ENCODE assay signal across 11 mouse cellular contexts in the genomic region with DNA sequence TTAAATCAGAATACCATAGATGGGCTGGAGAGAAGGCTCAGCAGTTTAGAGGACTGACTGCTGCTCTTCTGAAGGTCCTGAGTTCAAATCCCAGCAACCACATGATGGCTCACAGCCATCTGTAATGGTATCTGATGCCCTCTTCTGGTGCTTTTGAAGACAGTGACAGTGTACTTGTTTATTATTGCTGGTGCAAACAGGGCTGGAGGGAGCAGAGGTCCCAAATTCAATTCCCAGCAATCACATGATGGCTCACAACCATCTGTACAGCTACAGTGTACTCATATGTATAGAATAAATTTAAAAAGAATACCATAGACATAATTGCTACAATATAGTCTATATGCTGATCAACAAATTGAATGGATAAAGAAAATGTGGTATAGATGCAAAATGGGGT. TPM values are rescaled to one million over a fixed set of nuclear protein-coding genes. Genes with fewer than 3 reads are reported as not detected.
A peak's percentile ranks its signal among the peaks of the same experiment; 100 is the strongest.
DNase-seq lines count a peak whose midpoint lies in the region; ATAC-seq and TF ChIP-seq lines count a peak whose summit lies in the region.
"Had no signal": no experiment of that assay in that cellular context is flagged by ENCODE, and none has a peak within 500 bp of the region (broad histone marks: within the 10 kb centered on the region; RNA-seq: fewer than 3 reads in every experiment).

No protein-coding gene starts in this region.

- no peaks in the 10 kb centered on the region for H3K27me3 ChIP-seq in hindbrain, embryonic 14.5 days (ENCODE audit: control insufficient read depth, insufficient read depth, low read length)
- no peaks in the 10 kb centered on the region for H3K27me3 ChIP-seq in hindbrain, embryonic 11.5 days (ENCODE audit: control insufficient read depth, insufficient read depth, low read length)
- no peaks in the 10 kb centered on the region for H3K27me3 ChIP-seq in lung, postnatal 0 days (replicated peaks; ENCODE audit: insufficient read depth, low read length)
- H3K27me3 ChIP-seq in ES-Bruce4 (ENCODE audit: control insufficient read depth, insufficient read depth, low read length, poor library complexity, severe bottlenecking) = no peaks in the 10 kb centered on the region
- no peaks in the 10 kb centered on the region for H3K27me3 ChIP-seq in liver, embryonic 15.5 days
- H3K27me3 ChIP-seq: forebrain, embryonic 12.5 days; heart, embryonic 15.5 days; kidney, embryonic 15.5 days had no signal

- peak overlapping the region; percentile 54 for H3K4me2 ChIP-seq in hindbrain, embryonic 14.5 days (replicated peaks)
- no peak overlapping the region for H3K4me2 ChIP-seq in hindbrain, embryonic 11.5 days (replicated peaks; ENCODE audit: low read depth, low read length)
- H3K4me2 ChIP-seq in lung, postnatal 0 days (replicated peaks; ENCODE audit: low read depth, low read length) = no peak overlapping the region
- H3K4me2 ChIP-seq in liver, embryonic 15.5 days = peak overlapping the region; percentile 80; the same call in 1 of the 2 replicates

- DNase-seq in hindbrain, embryonic 14.5 days (ENCODE audit: low spot score) = no peak
- DNase-seq in hindbrain, embryonic 11.5 days (ENCODE audit: low spot score) = no peak
- DNase-seq in lung, postnatal 0 days (ENCODE audit: low spot score) = no peak
- no peak for DNase-seq in lung, postnatal 14 days
- no peak for DNase-seq in natural killer cell, adult 2 months (ENCODE audit: low spot score in 2 of 2)
- no peak for DNase-seq in right cerebral cortex, postnatal 10 days (ENCODE audit: low spot score in 2 of 2)

- TF ChIP-seq EP300 in lung, postnatal 0 days (IDR thresholded peaks at IDR 0.05) = no peak
- no peak for TF ChIP-seq EP300 in ES-Bruce4 (IDR thresholded peaks at IDR 0.05; ENCODE audit: insufficient read depth, low read depth, low read length)

- peaks cover 5% of the 10 kb centered on the region; the same call in 1 of the 2 replicates for H3K4me1 ChIP-seq in hindbrain, embryonic 14.5 days (replicated peaks; ENCODE audit: control insufficient read depth, insufficient read depth, low read length)
- H3K4me1 ChIP-seq in hindbrain, embryonic 11.5 days (replicated peaks; ENCODE audit: control insufficient read depth, insufficient read depth, low read length) = no peaks in the 10 kb centered on the region
- H3K4me1 ChIP-seq in lung, postnatal 0 days (ENCODE audit: insufficient read depth, low read depth, low read length) = no peaks in the 10 kb centered on the region
- no peaks in the 10 kb centered on the region for H3K4me1 ChIP-seq in ES-Bruce4 (ENCODE audit: control insufficient read depth, insufficient read depth, low read length)
- H3K4me1 ChIP-seq in liver, embryonic 15.5 days (replicated peaks) = peaks cover 39% of the 10 kb centered on the region

- H3K9me3 ChIP-seq in hindbrain, embryonic 14.5 days (ENCODE audit: control insufficient read depth, low read length) = no peaks in the 10 kb centered on the region
- H3K9me3 ChIP-seq in hindbrain, embryonic 11.5 days (ENCODE audit: control insufficient read depth, low read length) = no peaks in the 10 kb centered on the region
- H3K9me3 ChIP-seq in lung, postnatal 0 days (ENCODE audit: low read length) = no peaks in the 10 kb centered on the region
- H3K9me3 ChIP-seq in ES-Bruce4 (replicated peaks; ENCODE audit: control insufficient read depth, insufficient read depth, low read length, poor library complexity, severe bottlenecking) = no peaks in the 10 kb centered on the region
- H3K9me3 ChIP-seq in liver, embryonic 15.5 days (replicated peaks) = no peaks in the 10 kb centered on the region
- H3K9me3 ChIP-seq: forebrain, embryonic 12.5 days; heart, embryonic 15.5 days; kidney, embryonic 15.5 days had no signal

- no peak overlapping the region; the same call in 1 of the 2 replicates for H3K9ac ChIP-seq in hindbrain, embryonic 14.5 days
- H3K9ac ChIP-seq in hindbrain, embryonic 11.5 days (ENCODE audit: low read depth, low read length) = no peak overlapping the region
- H3K9ac ChIP-seq in lung, postnatal 0 days (replicated peaks; ENCODE audit: low read depth) = no peak overlapping the region
- peak overlapping the region; percentile 53; the same call in 1 of the 2 replicates for H3K9ac ChIP-seq in ES-Bruce4 (ENCODE audit: low read depth, poor library complexity, severe bottlenecking)
- H3K9ac ChIP-seq in liver, embryonic 15.5 days = no peak overlapping the region; the same call in 1 of the 2 replicates

- H3K4me3 ChIP-seq in hindbrain, embryonic 14.5 days (replicated peaks; ENCODE audit: low read length) = no peak overlapping the region
- H3K4me3 ChIP-seq in hindbrain, embryonic 11.5 days (ENCODE audit: low read depth, low read length) = no peak overlapping the region
- H3K4me3 ChIP-seq in lung, postnatal 0 days (ENCODE audit: low read depth, low read length) = no peak overlapping the region
- no peak overlapping the region for H3K4me3 ChIP-seq in ES-Bruce4 (ENCODE audit: low read depth, low read length)
- no peak overlapping the region for H3K4me3 ChIP-seq in liver, embryonic 15.5 days (replicated peaks)

- H3K36me3 ChIP-seq in hindbrain, embryonic 14.5 days (replicated peaks; ENCODE audit: control insufficient read depth, insufficient read depth) = no peaks in the 10 kb centered on the region
- H3K36me3 ChIP-seq in hindbrain, embryonic 11.5 days (ENCODE audit: control insufficient read depth, insufficient read depth, low read length) = no peaks in the 10 kb centered on the region
- H3K36me3 ChIP-seq in lung, postnatal 0 days (ENCODE audit: insufficient read depth, low read length) = no peaks in the 10 kb centered on the region
- no peaks in the 10 kb centered on the region for H3K36me3 ChIP-seq in ES-Bruce4 (ENCODE audit: control insufficient read depth, insufficient read depth, low read length, poor library complexity, severe bottlenecking)
- H3K36me3 ChIP-seq in liver, embryonic 15.5 days (replicated peaks) = no peaks in the 10 kb centered on the region
- H3K36me3 ChIP-seq: forebrain, embryonic 12.5 days; heart, embryonic 15.5 days; kidney, embryonic 15.5 days had no signal

- ATAC-seq in hindbrain, embryonic 14.5 days (ENCODE audit: low FRiP score) = no peak
- no peak for ATAC-seq in hindbrain, embryonic 11.5 days (ENCODE audit: low FRiP score)
- no peak for ATAC-seq in lung, postnatal 0 days
- ATAC-seq in liver, embryonic 15.5 days (ENCODE audit: insufficient read depth) = no peak

- 0 out of 2 replicates have a peak, but pooled peaks have one; percentile 16 for TF ChIP-seq CTCF in lung, postnatal 0 days (IDR thresholded peaks at IDR 0.05)
- TF ChIP-seq CTCF in ES-Bruce4 (IDR thresholded peaks at IDR 0.05; ENCODE audit: low read depth, low read length) = no peak

- no peak overlapping the region; the same call in 1 of the 2 replicates for H3K27ac ChIP-seq in hindbrain, embryonic 14.5 days
- no peak overlapping the region for H3K27ac ChIP-seq in hindbrain, embryonic 11.5 days (ENCODE audit: low read depth, low read length)
- H3K27ac ChIP-seq in lung, postnatal 0 days (ENCODE audit: low read length) = no peak overlapping the region
- no peak overlapping the region for H3K27ac ChIP-seq in ES-Bruce4 (ENCODE audit: insufficient read depth, low read length)
- H3K27ac ChIP-seq in liver, embryonic 15.5 days (replicated peaks) = 0 out of 2 replicates have a peak overlapping the region, but pooled peaks have one; percentile 14

- TF ChIP-seq POLR2A in ES-Bruce4 (IDR thresholded peaks at IDR 0.05; ENCODE audit: insufficient read depth, low read length) = no peak

RNA-seq across cellular contexts. Expression of a gene that starts 42.6 kb away (rescaled TPM):
- polyA plus RNA-seq in hindbrain, embryonic 14.5 days (2014; fragmentation: Nextera tagmentation; extraction: Ambion mirVana) = 0.72 and 1.1 TPM in 2 replicates
- polyA plus RNA-seq in hindbrain, embryonic 11.5 days (2014; fragmentation: Nextera tagmentation; extraction: Ambion mirVana) = 0.35 TPM in 1 of 2 replicates, not detected in the other
- polyA plus RNA-seq in lung, postnatal 0 days (2015; fragmentation: Nextera tagmentation; extraction: Ambion mirVana) = 1.1 and 2.7 TPM in 2 replicates
- polyA plus RNA-seq in ES-Bruce4 (2011; ENCODE audit: insufficient read depth, insufficient read length, low read depth, missing spikeins) = 15.9 and 17.9 TPM in 2 replicates
- 0.05 TPM in 2 replicates for polyA plus RNA-seq in liver, embryonic 15.5 days (2015; fragmentation: Nextera tagmentation; extraction: Ambion mirVana)

RNA-seq across cellular contexts. Expression of a gene that starts 42.7 kb away (rescaled TPM):
- polyA plus RNA-seq in hindbrain, embryonic 14.5 days (2014; fragmentation: Nextera tagmentation; extraction: Ambion mirVana) = 3.2 and 4.0 TPM in 2 replicates
- polyA plus RNA-seq in hindbrain, embryonic 11.5 days (2014; fragmentation: Nextera tagmentation; extraction: Ambion mirVana) = 12.2 and 13.1 TPM in 2 replicates
- polyA plus RNA-seq in lung, postnatal 0 days (2015; fragmentation: Nextera tagmentation; extraction: Ambion mirVana) = 1.2 and 1.7 TPM in 2 replicates
- polyA plus RNA-seq in ES-Bruce4 (2011; ENCODE audit: insufficient read depth, insufficient read length, low read depth, missing spikeins) = 30.9 and 31.0 TPM in 2 replicates
- 4.1 and 4.3 TPM in 2 replicates for polyA plus RNA-seq in liver, embryonic 15.5 days (2015; fragmentation: Nextera tagmentation; extraction: Ambion mirVana)

Comparison
In these comparisons a context has a peak if more than half of its experiments do, and no peak if none do; other contexts are left out.
1. H3K4me2 ChIP-seq: peak in hindbrain, embryonic 14.5 days (single experiment) and liver, embryonic 15.5 days (single experiment); none in hindbrain, embryonic 11.5 days (single experiment) and lung, postnatal 0 days (single experiment).